Mouse (Mus musculus) forebrain, embryonic 14.5 days (tissue): ENCODE data around the gene Pam. TPM values are rescaled to one million over a fixed set of nuclear protein-coding genes. Genes with fewer than 3 reads are reported as not detected.

Experiments
- ATAC-seq: fragments of 200-750 bp; cut with Nextera tagmentation; 2 replicates; pipeline ENCODE4 v1.8.0; 2017; ENCODE audit warnings: mild to moderate bottlenecking, moderate library complexity
- DNase-seq: peaks from one replicate; pipeline ENCODE4 v3.0.0-alpha.2; 2015; ENCODE audit warnings: low spot score
- H3K27ac ChIP-seq: fragments of 300-500 bp; sonication (generic); 2 replicates; pipeline ENCODE4 v1.5.1; 2014; ENCODE audit warnings: low read depth, mild to moderate bottlenecking, control low read depth, low read length, moderate library complexity
- H3K27me3 ChIP-seq: fragments of 300-500 bp; sonication (generic); replicated peaks from 2 replicates; pipeline ENCODE4 v1.6.1; 2014; ENCODE audit warnings: low read length, control low read depth, mixed read lengths; ENCODE audit not compliant: control insufficient read depth, insufficient read depth
- H3K36me3 ChIP-seq: fragments of 300-500 bp; sonication (generic); 2 replicates; pipeline ENCODE4 v1.6.1; 2014; ENCODE audit warnings: low read length, control low read depth; ENCODE audit not compliant: control insufficient read depth, insufficient read depth
- H3K4me1 ChIP-seq: fragments of 300-500 bp; sonication (generic); 2 replicates; pipeline ENCODE4 v1.6.1; 2014; ENCODE audit warnings: antibody characterized with exemption, low read length, control low read depth; ENCODE audit not compliant: control insufficient read depth, insufficient read depth
- H3K4me2 ChIP-seq: fragments of 300-500 bp; sonication (generic); 2 replicates; pipeline ENCODE4 v1.6.1; 2014; ENCODE audit warnings: mild to moderate bottlenecking, control low read depth, low read length
- H3K4me3 ChIP-seq: fragments of 300-500 bp; sonication (generic); 2 replicates; pipeline ENCODE4 v1.5.1; 2014; ENCODE audit warnings: low read depth, low read length, control low read depth
- H3K9ac ChIP-seq: fragments of 300-500 bp; sonication (generic); 2 replicates; pipeline ENCODE4 v1.6.1; 2014; ENCODE audit warnings: mild to moderate bottlenecking, low read length, control low read depth, moderate library complexity
- H3K9me3 ChIP-seq: fragments of 300-500 bp; sonication (generic); replicated peaks from 2 replicates; pipeline ENCODE4 v1.6.1; 2016; ENCODE audit warnings: low read length, control low read depth, mixed read lengths; ENCODE audit not compliant: control insufficient read depth
- WGBS: fragments of 180-500 bp; shearing (Covaris S2); extraction: QIAGEN DNeasy Blood & Tissue Kit; methylation state at CpG from one replicate; pipeline ENCODE4 v1.1.7; 2014; 5-methylcytosine and 5-hydroxymethylcytosine counted together
- polyA plus RNA-seq: library from polyadenylated mRNA; unstranded; fragments of >200 nt; fragmentation: Nextera tagmentation; extraction: Ambion mirVana; gene quantifications from 2 replicates; pipeline ENCODE4 v1.2.1, GENCODE M21; 2014

Pam gene
- polyA plus RNA-seq, 1 experiment from 2014 or later = 41.7 TPM

DNA sequence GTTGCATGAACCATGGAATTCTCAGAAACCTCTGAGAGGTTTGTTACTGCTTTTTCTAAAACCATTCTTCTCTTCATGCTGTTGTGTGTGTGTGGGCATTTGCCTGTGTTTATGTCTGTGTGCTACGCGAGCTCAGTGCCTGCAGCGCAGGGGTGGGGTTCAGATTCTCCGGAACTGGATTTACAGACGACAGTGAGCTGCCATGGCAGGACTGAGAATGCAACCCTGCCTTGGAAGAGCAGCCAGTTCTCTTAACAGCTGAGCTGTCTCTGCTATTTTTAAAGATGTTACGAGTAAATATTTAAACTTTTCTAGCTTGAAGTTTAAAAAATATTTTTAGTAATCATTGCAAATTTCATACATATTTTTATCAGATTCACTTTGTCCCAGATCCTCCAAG, 24.1 kb upstream of the Pam start:
- WGBS = 86% methylated on average over 6 of the region's 6 CpGs
- Histone ChIP-seq H3K4me1 (no peaks in the 10 kb centered on the region), H3K4me3 (no peak overlapping the region), H3K27ac (no peak overlapping the region), H3K4me2 (no peak overlapping the region), H3K9ac (no peak overlapping the region), H3K9me3 (no peaks in the 10 kb centered on the region), H3K36me3 (no peaks in the 10 kb centered on the region), H3K27me3 (no peaks in the 10 kb centered on the region)
- DNase-seq (no peak), ATAC-seq (no peak)

DNA sequence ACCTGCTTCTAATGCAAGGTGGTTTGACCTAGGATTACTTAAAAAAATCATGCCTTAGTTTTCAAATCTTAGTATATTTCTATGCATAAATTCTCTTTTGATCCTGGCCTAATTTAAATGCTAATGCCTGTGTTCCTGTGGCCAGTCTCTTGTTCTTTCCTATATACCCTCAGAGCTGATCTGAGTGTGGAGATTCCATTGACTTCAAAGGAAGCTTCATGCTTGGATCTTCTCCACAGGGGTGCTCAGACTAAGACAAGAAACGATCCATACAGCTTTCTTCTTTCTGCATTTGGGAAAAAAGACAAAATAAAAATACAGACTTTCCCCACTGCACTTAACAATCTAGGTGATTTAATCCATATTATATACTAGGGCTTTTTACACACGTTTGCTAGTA, 12.2 kb upstream of the Pam start:
- Histone ChIP-seq H3K4me1 (no peaks in the 10 kb centered on the region), H3K9ac (no peak overlapping the region), H3K4me2 (no peak overlapping the region), H3K27me3 (no peaks in the 10 kb centered on the region), H3K4me3 (no peak overlapping the region), H3K9me3 (no peaks in the 10 kb centered on the region), H3K27ac (no peak overlapping the region), H3K36me3 (no peaks in the 10 kb centered on the region)
- ATAC-seq (no peak), DNase-seq (no peak)
- WGBS = 8% methylated on average over 2 of the region's 2 CpGs

DNA sequence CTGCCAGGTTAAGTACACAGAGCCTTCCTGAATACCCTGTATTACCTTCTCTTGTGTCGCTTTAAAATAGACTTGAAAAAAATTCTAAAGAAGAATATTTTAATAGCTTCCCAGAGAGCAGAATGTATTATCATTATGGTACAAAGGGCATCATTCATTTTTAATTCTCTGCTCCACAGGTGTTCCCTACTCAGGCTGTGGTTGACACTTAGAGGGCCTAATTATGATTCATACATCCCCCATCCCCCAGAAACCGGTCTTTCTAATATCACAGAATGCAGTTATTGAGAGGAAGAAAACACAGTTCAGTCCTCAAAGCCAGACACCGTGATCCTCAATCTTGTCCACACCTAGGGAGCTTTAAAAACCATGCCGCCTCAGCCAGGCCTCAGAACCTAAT, 4.0 kb upstream of the Pam start:
- no peak for ATAC-seq
- DNase-seq = peak; percentile 52
- no peak overlapping the region for H3K27ac ChIP-seq

DNA sequence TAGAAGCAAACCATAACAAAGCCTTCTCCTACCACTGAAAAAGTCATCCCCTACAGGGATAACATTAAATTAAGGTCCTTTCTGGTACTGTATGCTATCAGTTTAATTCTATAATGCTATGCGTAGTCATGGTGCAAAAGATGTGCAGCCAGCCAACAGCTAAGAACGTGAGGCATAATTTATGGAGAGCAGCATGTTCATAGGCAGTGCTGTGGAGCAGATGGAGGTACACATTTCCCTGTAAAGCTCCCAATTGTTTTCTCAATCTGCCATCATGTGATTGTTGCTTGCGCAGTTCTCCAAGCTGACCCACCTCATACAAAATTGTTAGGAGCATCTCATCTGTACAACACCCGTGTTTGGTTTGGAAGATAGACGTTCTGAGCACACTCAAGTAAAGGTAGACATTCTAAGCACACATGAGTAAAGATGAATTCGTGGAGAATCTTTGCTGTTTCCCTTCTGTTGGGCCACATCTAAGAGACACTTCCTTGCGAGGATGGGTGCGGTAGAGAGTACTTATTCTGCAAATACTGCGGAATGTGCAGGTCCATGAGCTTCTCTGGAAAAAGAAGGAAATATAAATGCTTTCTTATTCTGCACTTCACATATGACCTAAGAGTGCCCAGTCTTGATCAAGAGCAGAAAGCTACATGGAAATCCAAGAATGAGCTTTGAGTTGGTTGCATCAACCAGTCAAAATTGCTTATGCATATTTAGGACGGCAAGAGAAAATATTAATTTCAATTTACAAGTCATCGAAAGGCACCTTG, 2.7 kb upstream of the Pam start:
- H3K36me3 ChIP-seq = no peaks in the 10 kb centered on the region
- H3K9me3 ChIP-seq = no peaks in the 10 kb centered on the region
- no peak overlapping the region for H3K9ac ChIP-seq
- H3K4me2 ChIP-seq = no peak overlapping the region
- no peak overlapping the region for H3K27ac ChIP-seq
- H3K27me3 ChIP-seq = no peaks in the 10 kb centered on the region
- peak; percentile 46 for DNase-seq
- ATAC-seq = no peak
- WGBS = 86% methylated on average over 11 of the region's 11 CpGs
- no peak overlapping the region for H3K4me3 ChIP-seq
- H3K4me1 ChIP-seq = peaks cover 9% of the 10 kb centered on the region; the same call in 1 of the 2 replicates

More for the DNA sequence above, 4.0 kb upstream of the Pam start:
- H3K36me3 ChIP-seq = no peaks in the 10 kb centered on the region
- no peak overlapping the region for H3K4me2 ChIP-seq
- H3K27me3 ChIP-seq = no peaks in the 10 kb centered on the region
- no peaks in the 10 kb centered on the region for H3K9me3 ChIP-seq
- no peak overlapping the region for H3K4me3 ChIP-seq
- H3K9ac ChIP-seq = no peak overlapping the region
- H3K4me1 ChIP-seq = 0 out of 2 replicates have a peak, but pooled peaks cover 1% of the 10 kb centered on the region
- 32% methylated on average over 4 of the region's 4 CpGs for WGBS

DNA sequence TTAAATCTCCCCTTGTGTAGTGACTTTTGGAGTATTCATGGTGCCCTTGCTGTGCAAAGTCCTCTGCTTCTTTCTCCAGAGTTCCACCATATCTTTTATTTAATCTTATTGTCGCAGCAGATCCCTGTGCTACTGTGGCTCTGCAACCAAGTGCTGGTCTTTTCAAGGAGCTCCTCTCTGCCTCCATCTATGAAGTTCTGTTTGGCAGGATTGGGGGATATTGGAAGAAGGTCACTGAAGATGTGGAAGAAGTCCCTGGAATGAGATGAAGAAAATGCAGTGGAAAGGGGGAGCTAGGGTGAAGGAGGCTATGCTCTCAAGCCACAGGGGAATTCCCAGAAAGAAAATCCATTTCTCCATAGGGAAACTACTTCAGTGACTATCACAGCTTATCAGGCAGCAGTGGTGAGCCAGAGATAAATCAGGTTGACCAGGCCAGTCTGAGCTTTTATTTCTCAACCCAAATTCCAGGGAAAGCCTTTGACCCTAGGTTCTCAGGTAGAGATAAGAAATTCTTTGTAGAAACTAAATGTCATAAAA, 1.0 kb upstream of the Pam start:
- DNase-seq = no peak
- H3K27me3 ChIP-seq = no peaks in the 10 kb centered on the region
- no peak overlapping the region for H3K27ac ChIP-seq
- ATAC-seq = no peak
- no peak overlapping the region for H3K4me3 ChIP-seq
- H3K36me3 ChIP-seq = no peaks in the 10 kb centered on the region
- H3K4me2 ChIP-seq = no peak overlapping the region
- H3K9ac ChIP-seq = no peak overlapping the region
- H3K9me3 ChIP-seq = no peaks in the 10 kb centered on the region
- 76% methylated on average over 1 of the region's 1 CpGs for WGBS
- peaks cover 9% of the 10 kb centered on the region; the same call in 1 of the 2 replicates for H3K4me1 ChIP-seq

DNA sequence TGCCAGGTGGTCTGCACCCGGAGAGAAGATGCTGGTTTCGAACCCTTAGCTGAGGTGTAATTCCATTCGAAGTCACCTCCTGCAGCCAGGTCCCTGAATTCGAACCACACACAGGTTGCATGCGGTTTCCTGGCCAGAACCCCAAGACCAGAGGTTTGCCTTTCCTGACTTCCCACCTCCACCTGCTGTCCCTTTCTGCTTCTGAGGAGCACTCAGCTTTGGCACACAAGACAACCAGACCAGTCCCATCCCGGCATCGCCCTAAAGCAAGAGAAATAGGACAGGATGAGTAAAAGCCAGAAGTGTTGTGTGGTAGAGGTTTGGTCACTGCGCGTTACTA, 515 bp upstream of the Pam start:
- peak overlapping the region; percentile 82 for H3K9ac ChIP-seq
- peak overlapping the region; percentile 73 for H3K4me2 ChIP-seq
- H3K36me3 ChIP-seq = no peaks in the 10 kb centered on the region
- no peak for DNase-seq
- H3K27ac ChIP-seq = 0 out of 2 replicates have a peak overlapping the region, but pooled peaks have one; percentile 81
- no peaks in the 10 kb centered on the region for H3K9me3 ChIP-seq
- no peak for ATAC-seq
- WGBS = 35% methylated on average over 9 of the region's 9 CpGs
- H3K4me1 ChIP-seq = peaks cover 9% of the 10 kb centered on the region; the same call in 1 of the 2 replicates
- peak overlapping the region; percentile 77 for H3K4me3 ChIP-seq
- H3K27me3 ChIP-seq = no peaks in the 10 kb centered on the region

DNA sequence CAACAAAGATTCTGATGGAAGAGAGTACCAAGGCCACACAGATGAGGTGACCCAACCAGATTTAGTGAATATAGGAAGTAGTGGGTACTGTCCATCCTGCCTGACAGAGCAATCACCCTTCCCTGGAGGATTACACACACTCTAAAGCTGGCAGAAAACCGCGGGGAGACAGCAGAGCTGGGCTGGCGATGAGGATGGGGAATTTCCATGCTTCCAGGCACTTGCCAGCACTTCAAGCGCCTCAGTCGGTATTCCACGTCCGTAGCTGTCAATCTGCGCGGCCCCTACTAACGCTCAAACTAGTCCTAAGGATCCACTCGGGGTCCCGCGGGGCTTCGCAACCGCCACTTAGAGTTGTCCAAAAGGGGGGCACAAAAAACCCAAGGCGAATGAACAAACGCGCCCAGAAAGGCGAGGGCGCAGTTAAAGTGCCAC, 618 bp downstream of the Pam start:
- H3K9me3 ChIP-seq = no peaks in the 10 kb centered on the region
- WGBS = under 1% methylated on average over 20 of the region's 20 CpGs
- H3K4me3 ChIP-seq = peak overlapping the region; percentile 77
- peaks cover 9% of the 10 kb centered on the region; the same call in 1 of the 2 replicates for H3K4me1 ChIP-seq
- peak; percentile 66 for ATAC-seq
- peak overlapping the region; percentile 81 for H3K27ac ChIP-seq
- no peaks in the 10 kb centered on the region for H3K36me3 ChIP-seq
- H3K27me3 ChIP-seq = no peaks in the 10 kb centered on the region
- peak; percentile 74 for DNase-seq
- peak overlapping the region; percentile 82 for H3K9ac ChIP-seq
- H3K4me2 ChIP-seq = peak overlapping the region; percentile 73

DNA sequence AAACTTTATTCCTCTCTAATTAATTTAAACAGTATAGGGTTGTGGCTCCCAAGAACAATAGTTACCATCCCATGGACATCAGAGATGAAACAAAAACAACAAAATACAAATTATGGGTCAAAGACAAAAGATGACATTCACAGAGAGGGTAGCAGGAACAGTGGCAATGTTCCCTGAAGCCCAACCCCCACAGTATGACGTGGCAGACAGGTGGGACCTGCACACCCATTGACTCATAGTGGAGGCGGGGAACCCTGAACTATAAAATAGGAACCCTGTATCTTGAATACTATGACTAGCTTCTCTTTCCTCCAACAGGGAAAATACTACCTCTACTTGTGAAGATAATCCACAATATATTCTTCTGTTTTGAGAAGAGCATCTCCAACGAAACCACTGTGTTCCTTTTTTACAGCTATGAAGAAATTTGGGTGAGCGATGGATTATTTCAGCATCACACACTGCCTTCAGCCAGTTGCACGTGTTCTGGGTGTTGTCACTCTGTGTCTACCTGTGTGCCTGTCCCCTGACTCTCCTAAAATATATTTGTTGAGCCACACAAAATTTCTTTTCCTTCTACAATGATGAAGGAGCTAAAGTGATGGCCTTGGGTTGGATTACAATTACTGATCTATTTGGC, 6.0 kb downstream of the Pam start:
- 93% methylated on average over 5 of the region's 5 CpGs for WGBS
- H3K4me1 ChIP-seq = peaks cover 16% of the 10 kb centered on the region
- no peak overlapping the region for H3K4me2 ChIP-seq
- no peak overlapping the region for H3K27ac ChIP-seq
- H3K4me3 ChIP-seq = no peak overlapping the region
- H3K36me3 ChIP-seq = no peaks in the 10 kb centered on the region
- no peak for DNase-seq
- H3K27me3 ChIP-seq = no peaks in the 10 kb centered on the region
- no peaks in the 10 kb centered on the region for H3K9me3 ChIP-seq
- no peak overlapping the region for H3K9ac ChIP-seq
- no peak for ATAC-seq

DNA sequence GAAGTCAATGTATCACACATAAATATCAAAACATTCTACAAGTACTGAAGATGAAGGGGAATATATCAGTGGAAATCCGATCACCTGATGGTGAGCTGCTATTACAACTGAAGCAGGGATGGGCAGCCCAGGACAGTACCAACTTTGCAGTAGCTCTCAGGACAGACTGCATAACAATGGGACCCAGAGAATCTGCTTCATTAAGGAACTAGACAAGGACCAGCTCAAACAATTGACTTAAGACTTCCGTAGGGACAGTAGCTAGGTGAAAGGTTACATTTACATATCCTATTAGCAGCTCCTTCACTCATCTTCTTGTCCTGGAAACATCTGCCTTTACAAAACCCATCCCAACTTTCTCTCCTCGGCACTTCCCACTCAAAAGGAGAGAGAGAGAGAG, 9.0 kb downstream of the Pam start:
- WGBS = 33% methylated on average over 3 of the region's 3 CpGs
- no peak overlapping the region for H3K9ac ChIP-seq

More for the DNA sequence above, 9.0 kb downstream of the Pam start:
- peaks cover 18% of the 10 kb centered on the region for H3K4me1 ChIP-seq
- no peaks in the 10 kb centered on the region for H3K36me3 ChIP-seq
- no peak overlapping the region for H3K27ac ChIP-seq
- H3K9me3 ChIP-seq = no peaks in the 10 kb centered on the region
- no peak for ATAC-seq
- H3K27me3 ChIP-seq = no peaks in the 10 kb centered on the region
- no peak overlapping the region for H3K4me2 ChIP-seq
- H3K4me3 ChIP-seq = no peak overlapping the region
- no peak for DNase-seq
